Mouse (Mus musculus) heart, adult 2 months (tissue): Measurements from ENCODE around the gene Ddx17. TPM values are rescaled to one million over a fixed set of nuclear protein-coding genes. Genes with fewer than 3 reads are reported as not detected.

Source experiments
- DNase-seq, 2 experiments: peaks; one replicate each; pipeline ENCODE4 v3.0.0; 2021
- H3K27ac ChIP-seq: fragments of 200-600 bp; 2 replicates; pipeline ENCODE4 v1.8.1; 2022
- H3K27me3 ChIP-seq: fragments of 200-500 bp; 2 replicates; pipeline ENCODE4 v1.6.1; 2012; ENCODE audit warnings: mild to moderate bottlenecking, low read length, inconsistent platforms, mixed read lengths; ENCODE audit not compliant: control insufficient read depth, insufficient read depth
- H3K36me3 ChIP-seq: fragments of 200-500 bp; 2 replicates; pipeline ENCODE4 v1.6.1; 2012; ENCODE audit warnings: low read length, inconsistent platforms; ENCODE audit not compliant: control insufficient read depth, insufficient read depth
- H3K4me1 ChIP-seq: fragments of 200-500 bp; 2 replicates; pipeline ENCODE4 v1.6.1; 2011; ENCODE audit warnings: low read length; ENCODE audit not compliant: control insufficient read depth, insufficient read depth
- H3K4me3 ChIP-seq: fragments of 200-600 bp; 2 replicates; pipeline ENCODE4 v1.8.1; 2022
- H3K79me2 ChIP-seq: fragments of 200-500 bp; replicated peaks from 2 replicates; pipeline ENCODE4 v1.6.1; 2012; ENCODE audit warnings: mild to moderate bottlenecking, inconsistent platforms, low read length, moderate library complexity, mixed read lengths; ENCODE audit not compliant: control insufficient read depth, insufficient read depth
- H3K9ac ChIP-seq: fragments of 200-500 bp; 2 replicates; pipeline ENCODE4 v1.6.1; 2012; ENCODE audit warnings: low read depth, mild to moderate bottlenecking, control low read depth, inconsistent platforms, low read length, mixed read lengths
- CTCF ChIP-seq: fragments of 200-600 bp; IDR thresholded peaks from 2 replicates; pipeline ENCODE4 v1.8.1; 2022; ENCODE audit warnings: antibody characterized with exemption, mild to moderate bottlenecking, moderate library complexity
- EP300 ChIP-seq: fragments of 200-500 bp; IDR thresholded peaks from 2 replicates; pipeline ENCODE4 v1.6.1; 2011; ENCODE audit warnings: low read depth, low read length, control low read depth; ENCODE audit not compliant: insufficient read depth
- POLR2A ChIP-seq: fragments of 200-500 bp; IDR thresholded peaks from 2 replicates; pipeline ENCODE4 v1.6.1; 2011; ENCODE audit warnings: mild to moderate bottlenecking, low read depth, low read length, control low read depth; ENCODE audit not compliant: insufficient read depth
- WGBS: fragments of 180-500 bp; shearing (Covaris S2); methylation state at CpG from one replicate; pipeline ENCODE4 v1.1.7; 2018; 5-methylcytosine and 5-hydroxymethylcytosine counted together
- intact Hi-C: fragments of 180-260 bp; cut with DNase I; formaldehyde crosslinking; loops from one replicate; pipeline ENCODE4 v1.15.1; 2025
- polyA plus RNA-seq: library from polyadenylated mRNA; depleted of rRNA; stranded (reverse); fragments of >200 nt; gene quantifications from 2 replicates; pipeline ENCODE4 v1.2.3, GENCODE M21; 2012
- total RNA-seq, 2 experiments: library from RNA; stranded (reverse); gene quantifications; 2 replicates each; pipeline ENCODE4 v1.2.3; 2021

Gene Ddx17
- total and polyA plus RNA-seq, 3 experiments = 77.6 to 122 (median 95.1) TPM

GRCm38 (mm10) chr15:79562417-79562816 is 15.9 kb upstream of the Ddx17 start:
- TF ChIP-seq POLR2A (no peak), CTCF (no peak), EP300 (no peak)
- intact Hi-C loops = no loop called here
- Histone ChIP-seq H3K79me2 (no peaks in the 10 kb centered on the region), H3K27me3 (no peaks in the 10 kb centered on the region), H3K4me1 (no peaks in the 10 kb centered on the region), H3K27ac (no peak overlapping the region; the same call in 1 of the 2 replicates), H3K9ac (no peak overlapping the region), H3K36me3 (no peaks in the 10 kb centered on the region), H3K4me3 (no peak overlapping the region)
- 54% methylated on average over 9 of the region's 9 CpGs for WGBS
- DNase-seq = no peak

DNA sequence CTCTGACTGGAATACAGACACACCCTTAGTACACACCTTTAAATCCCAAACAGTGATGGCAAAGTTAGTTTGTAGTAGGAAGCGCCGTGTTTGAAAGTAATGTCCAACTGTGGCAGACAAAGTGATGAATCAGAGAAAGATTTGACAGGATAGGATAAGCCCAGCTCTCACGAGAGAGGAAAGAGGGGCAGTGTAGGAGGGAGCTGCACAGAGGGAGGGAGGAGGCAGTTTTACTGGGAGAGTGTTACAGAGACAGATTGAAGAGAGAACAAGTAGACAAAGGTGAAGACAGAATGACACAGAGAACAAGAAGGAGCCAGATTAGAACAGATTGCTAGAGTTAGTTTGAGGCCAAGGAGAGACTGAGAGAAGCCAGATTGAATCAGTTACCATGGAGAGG is 13.1 kb upstream of the Ddx17 start:
- intact Hi-C loops = no loop called here
- DNase-seq = no peak
- H3K4me3 ChIP-seq = no peak overlapping the region
- TF ChIP-seq CTCF = no peak
- no peak for TF ChIP-seq EP300
- no peak for TF ChIP-seq POLR2A
- no peaks in the 10 kb centered on the region for H3K79me2 ChIP-seq
- no peak overlapping the region for H3K27ac ChIP-seq
- no peaks in the 10 kb centered on the region for H3K36me3 ChIP-seq
- WGBS = 52% methylated on average over 3 of the region's 3 CpGs
- no peak overlapping the region for H3K9ac ChIP-seq
- no peaks in the 10 kb centered on the region for H3K4me1 ChIP-seq
- H3K27me3 ChIP-seq = no peaks in the 10 kb centered on the region

DNA sequence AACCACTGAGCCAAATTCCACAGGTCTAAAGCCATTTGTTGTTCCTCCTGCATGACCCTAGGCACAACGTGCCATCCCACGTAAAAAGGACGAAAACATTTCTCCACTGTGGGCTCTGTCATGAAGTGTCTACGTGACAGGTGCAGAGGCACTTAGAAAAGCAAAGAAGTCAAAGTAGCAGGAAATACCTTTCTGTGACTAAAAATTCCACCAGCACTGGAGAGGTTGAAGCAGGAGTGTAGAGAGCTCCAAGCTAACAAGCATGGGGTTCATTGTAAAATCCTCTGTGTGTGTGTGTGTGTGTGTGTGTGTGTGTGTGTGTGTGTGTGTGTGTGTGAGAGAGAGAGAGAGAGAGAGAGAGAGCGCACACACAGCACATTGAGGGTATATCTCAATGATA is 6.0 kb upstream of the Ddx17 start:
- 62% methylated on average over 5 of the region's 5 CpGs for WGBS
- Histone ChIP-seq H3K9ac (no peak overlapping the region), H3K4me1 (no peaks in the 10 kb centered on the region), H3K36me3 (no peaks in the 10 kb centered on the region), H3K79me2 (no peaks in the 10 kb centered on the region), H3K27me3 (peaks cover 1% of the 10 kb centered on the region; the same call in 1 of the 2 replicates), H3K4me3 (no peak overlapping the region), H3K27ac (no peak overlapping the region)
- intact Hi-C loops = no loop called here
- no peak for TF ChIP-seq POLR2A
- TF ChIP-seq CTCF = no peak
- DNase-seq = no peak

GRCm38 (mm10) chr15:79548226-79548625 is 1.7 kb upstream of the Ddx17 start:
- Histone ChIP-seq H3K4me3 (no peak overlapping the region), H3K27me3 (peaks cover 1% of the 10 kb centered on the region; the same call in 1 of the 2 replicates), H3K9ac (no peak overlapping the region), H3K79me2 (peaks cover under 1% of the 10 kb centered on the region; the same call in 1 of the 2 replicates), H3K4me1 (no peaks in the 10 kb centered on the region; the same call in 1 of the 2 replicates), H3K27ac (no peak overlapping the region), H3K36me3 (peaks cover 19% of the 10 kb centered on the region)
- intact Hi-C loops = no loop called here
- DNase-seq = no peak
- no peak for TF ChIP-seq CTCF
- TF ChIP-seq POLR2A = no peak
- no peak for TF ChIP-seq EP300
- 94% methylated on average over 2 of the region's 2 CpGs for WGBS

DNA sequence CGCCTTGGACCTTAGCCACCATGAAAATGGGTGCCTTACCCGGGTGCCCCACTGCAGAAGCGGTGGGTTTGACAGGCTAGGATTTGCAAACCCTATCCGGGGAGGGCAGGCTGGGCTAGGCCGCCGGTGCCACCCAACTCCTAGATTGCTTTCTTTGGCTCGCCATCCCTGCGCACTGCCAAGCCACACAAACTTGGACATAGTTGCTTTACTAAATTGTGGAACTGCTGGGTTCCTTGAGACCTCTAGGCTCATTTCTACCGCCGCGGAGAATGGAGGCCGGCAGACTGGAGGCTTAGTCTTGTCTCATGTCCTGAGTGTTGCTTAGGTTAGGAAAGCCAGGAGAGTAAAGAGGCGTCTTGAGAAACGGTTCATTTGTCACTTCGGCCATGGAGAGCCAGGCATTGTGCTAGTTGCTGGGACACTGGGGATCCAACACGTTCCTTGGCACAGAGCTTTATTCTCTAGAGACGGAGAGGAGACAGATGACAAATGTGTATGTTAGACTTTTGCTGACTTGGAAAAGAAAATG is 814 bp upstream of the Ddx17 start:
- peak overlapping the region; percentile 99 for H3K27ac ChIP-seq
- WGBS = 75% methylated on average over 17 of the region's 17 CpGs
- peak overlapping the region; percentile 64 for H3K4me3 ChIP-seq

GRCm38 (mm10) chr15:79545921-79546399 is 581 bp downstream of the Ddx17 start:
- peak in 1 of 2 experiments; percentile 87 for DNase-seq
- intact Hi-C loops = loop anchor here (2.0 kb wide), 1 partner anchor 29 kb away; the partner anchor contains the start of gene Kdelr3
- H3K27ac ChIP-seq = peak overlapping the region; percentile 100
- H3K36me3 ChIP-seq = peaks cover 35% of the 10 kb centered on the region
- TF ChIP-seq EP300 (no peak), CTCF (no peak), POLR2A (no peak)
- WGBS = under 1% methylated on average over 52 of the region's 52 CpGs
- H3K4me1 ChIP-seq = no peaks in the 10 kb centered on the region; the same call in 1 of the 2 replicates
- peak overlapping the region; percentile 98 for H3K4me3 ChIP-seq
- no peaks in the 10 kb centered on the region; the same call in 1 of the 2 replicates for H3K27me3 ChIP-seq
- H3K79me2 ChIP-seq = peaks cover 3% of the 10 kb centered on the region
- H3K9ac ChIP-seq = peak overlapping the region; percentile 94

More for the DNA sequence above, 814 bp upstream of the Ddx17 start:
- Histone ChIP-seq H3K79me2 (peaks cover 3% of the 10 kb centered on the region), H3K27me3 (peaks cover 1% of the 10 kb centered on the region; the same call in 1 of the 2 replicates), H3K9ac (peak overlapping the region; percentile 64), H3K36me3 (peaks cover 24% of the 10 kb centered on the region), H3K4me1 (no peaks in the 10 kb centered on the region; the same call in 1 of the 2 replicates)
- no peak for TF ChIP-seq EP300
- TF ChIP-seq CTCF = no peak
- no peak for TF ChIP-seq POLR2A
- DNase-seq = no peak
- intact Hi-C loops = loop anchor here (2.0 kb wide), 1 partner anchor 31 kb away; the partner anchor contains the start of gene Kdelr3
